In genomic region chr11:79902881-79903481, GRCm38 (mm10) we compare ENCODE assay signal across 18 mouse cellular contexts.
"Had no signal": no experiment of that assay in that cellular context is flagged by ENCODE, and none has a peak within 500 bp of the region (broad histone marks: within the 10 kb centered on the region; RNA-seq: fewer than 3 reads in every experiment).

No protein-coding gene starts in this region.

- H3K9ac ChIP-seq: liver, embryonic 14.5 days; liver, postnatal 0 days; lung, embryonic 14.5 days; midbrain, embryonic 13.5 days had no signal

- H3K9me3 ChIP-seq: midbrain, embryonic 13.5 days had no signal

- DNase-seq: kidney, adult 2 months; kidney, postnatal 25 days; layer of hippocampus, postnatal 36 days; liver, postnatal 0 days; lung, embryonic 14.5 days; retina, postnatal 1 day; right cerebral cortex, postnatal 25 days; spleen, adult 18-20 months; thymus, adult 18-20 months; thymus, postnatal 36 days had no signal

- H3K27me3 ChIP-seq: midbrain, embryonic 13.5 days had no signal

- H3K36me3 ChIP-seq: midbrain, embryonic 13.5 days had no signal

- H3K4me3 ChIP-seq: layer of hippocampus, adult 2 months; left cerebral cortex, adult 2 months; midbrain, embryonic 13.5 days had no signal

- ATAC-seq: liver, postnatal 0 days; lung, postnatal 0 days; midbrain, embryonic 13.5 days; midbrain, embryonic 16.5 days had no signal

- H3K4me2 ChIP-seq: lung, embryonic 14.5 days; midbrain, embryonic 13.5 days had no signal

- H3K27ac ChIP-seq: kidney, postnatal 0 days; layer of hippocampus, adult 2 months; left cerebral cortex, adult 2 months; liver, embryonic 14.5 days; macrophage; midbrain, embryonic 13.5 days had no signal

- H3K4me1 ChIP-seq: midbrain, embryonic 13.5 days had no signal
